Mouse (Mus musculus): ENCODE data around the gene Traip. TPM values are rescaled to one million over a fixed set of nuclear protein-coding genes. Genes with fewer than 3 reads are reported as not detected.

The Traip gene
- polyA plus RNA-seq, 1 experiment from 2014 or later = 23.9 TPM

GRCm38 (mm10) chr9:107983421-107983890 is 33.5 kb downstream of the Traip start:
- 19% methylated on average over 4 of the region's 4 CpGs for WGBS
- ATAC-seq (replicated peaks; ENCODE audit: low FRiP score, low TSS enrichment, low read depth) (peak; percentile 44), DNase-seq (ENCODE audit: low spot score) (peak; percentile 79)
- H3K36me3 ChIP-seq (ENCODE audit: control insufficient read depth, insufficient read depth, low read length) = 0 out of 2 replicates have a peak, but pooled peaks cover 5% of the 10 kb centered on the region
- H3K4me2 ChIP-seq (ENCODE audit: low read length) = peak overlapping the region; percentile 65
- H3K9ac ChIP-seq (ENCODE audit: low read length) = peak overlapping the region; percentile 74
- H3K4me1 ChIP-seq (replicated peaks; ENCODE audit: control insufficient read depth, insufficient read depth, low read length) = peaks cover 30% of the 10 kb centered on the region
- no peaks in the 10 kb centered on the region for H3K27me3 ChIP-seq (replicated peaks; ENCODE audit: control insufficient read depth, insufficient read depth, low read length)
- H3K27ac ChIP-seq (ENCODE audit: low read depth) = peak overlapping the region; percentile 100
- no peaks in the 10 kb centered on the region for H3K9me3 ChIP-seq (ENCODE audit: control insufficient read depth, low read length)
- peak overlapping the region; percentile 80 for H3K4me3 ChIP-seq (ENCODE audit: low read depth, low read length)

- Histone ChIP-seq H3K27ac (ENCODE audit: low read depth) (peak overlapping the region; percentile 100), H3K4me2 (ENCODE audit: low read length) (peak overlapping the region; percentile 65), H3K27me3 (replicated peaks; ENCODE audit: control insufficient read depth, insufficient read depth, low read length) (no peaks in the 10 kb centered on the region), H3K9ac (ENCODE audit: low read length) (peak overlapping the region; percentile 74), H3K36me3 (ENCODE audit: control insufficient read depth, insufficient read depth, low read length) (0 out of 2 replicates have a peak, but pooled peaks cover 5% of the 10 kb centered on the region), H3K4me3 (ENCODE audit: low read depth, low read length) (peak overlapping the region; percentile 80), H3K4me1 (replicated peaks; ENCODE audit: control insufficient read depth, insufficient read depth, low read length) (peaks cover 30% of the 10 kb centered on the region), H3K9me3 (ENCODE audit: control insufficient read depth, low read length) (no peaks in the 10 kb centered on the region)
- DNase-seq (ENCODE audit: low spot score) (no peak), ATAC-seq (replicated peaks; ENCODE audit: low FRiP score, low TSS enrichment, low read depth) (no peak)
- WGBS = 38% methylated on average over 19 of the region's 19 CpGs
Observed at GRCm38 (mm10) chr9:107984052-107984753, 34.3 kb downstream of the Traip start.

GRCm38 (mm10) chr9:107984754-107985055 is 34.8 kb downstream of the Traip start:
- Histone ChIP-seq H3K4me2 (ENCODE audit: low read length) (peak overlapping the region; percentile 65), H3K36me3 (ENCODE audit: control insufficient read depth, insufficient read depth, low read length) (0 out of 2 replicates have a peak, but pooled peaks cover 5% of the 10 kb centered on the region), H3K27me3 (replicated peaks; ENCODE audit: control insufficient read depth, insufficient read depth, low read length) (no peaks in the 10 kb centered on the region), H3K4me3 (ENCODE audit: low read depth, low read length) (peak overlapping the region; percentile 80), H3K4me1 (replicated peaks; ENCODE audit: control insufficient read depth, insufficient read depth, low read length) (peaks cover 30% of the 10 kb centered on the region), H3K9me3 (ENCODE audit: control insufficient read depth, low read length) (no peaks in the 10 kb centered on the region), H3K27ac (ENCODE audit: low read depth) (peak overlapping the region; percentile 100), H3K9ac (ENCODE audit: low read length) (peak overlapping the region; percentile 74)
- no peak for DNase-seq (ENCODE audit: low spot score)
- no peak for ATAC-seq (replicated peaks; ENCODE audit: low FRiP score, low TSS enrichment, low read depth)
- 38% methylated on average over 9 of the region's 9 CpGs for WGBS

- H3K4me1 ChIP-seq (replicated peaks; ENCODE audit: control insufficient read depth, insufficient read depth, low read length) = peaks cover 26% of the 10 kb centered on the region
- no peaks in the 10 kb centered on the region for H3K9me3 ChIP-seq (ENCODE audit: control insufficient read depth, low read length)
- H3K27me3 ChIP-seq (replicated peaks; ENCODE audit: control insufficient read depth, insufficient read depth, low read length) = no peaks in the 10 kb centered on the region
- peak within 1 kb of the TSS; percentile 65 for H3K4me2 ChIP-seq (ENCODE audit: low read length)
- DNase-seq (ENCODE audit: low spot score) (peak; percentile 91), ATAC-seq (replicated peaks; ENCODE audit: low FRiP score, low TSS enrichment, low read depth) (peak; percentile 73)
- H3K27ac ChIP-seq (ENCODE audit: low read depth) = peak within 1 kb of the TSS; percentile 100
- 0 out of 2 replicates have a peak, but pooled peaks cover 5% of the 10 kb centered on the region for H3K36me3 ChIP-seq (ENCODE audit: control insufficient read depth, insufficient read depth, low read length)
- H3K4me3 ChIP-seq (ENCODE audit: low read depth, low read length) = peak within 1 kb of the TSS; percentile 80
- H3K9ac ChIP-seq (ENCODE audit: low read length) = peak within 1 kb of the TSS; percentile 74
- 1% methylated on average over 57 of the region's 58 CpGs for WGBS
Observed at GRCm38 (mm10) chr9:107985131-107986119, 35.5 kb downstream of the Traip start, which contains the start of gene Inka1. Inka1 (minus strand) TSS chr9:107985879.

GRCm38 (mm10) chr9:107986376-107986775 is 36.4 kb downstream of the Traip start:
- peak overlapping the region; percentile 65 for H3K4me2 ChIP-seq (ENCODE audit: low read length)
- peak overlapping the region; percentile 100 for H3K27ac ChIP-seq (ENCODE audit: low read depth)
- H3K4me3 ChIP-seq (ENCODE audit: low read depth, low read length) = peak overlapping the region; percentile 80
- H3K9ac ChIP-seq (ENCODE audit: low read length) = no peak overlapping the region
- 5% methylated on average over 18 of the region's 18 CpGs for WGBS
- ATAC-seq (replicated peaks; ENCODE audit: low FRiP score, low TSS enrichment, low read depth) (peak; percentile 45; the same call in 1 of the 2 replicates), DNase-seq (ENCODE audit: low spot score) (peak; percentile 90)
- H3K4me1 ChIP-seq (replicated peaks; ENCODE audit: control insufficient read depth, insufficient read depth, low read length) = peaks cover 17% of the 10 kb centered on the region
- no peaks in the 10 kb centered on the region for H3K9me3 ChIP-seq (ENCODE audit: control insufficient read depth, low read length)
- H3K36me3 ChIP-seq (ENCODE audit: control insufficient read depth, insufficient read depth, low read length) = 0 out of 2 replicates have a peak, but pooled peaks cover 5% of the 10 kb centered on the region
- no peaks in the 10 kb centered on the region for H3K27me3 ChIP-seq (replicated peaks; ENCODE audit: control insufficient read depth, insufficient read depth, low read length)

- Histone ChIP-seq H3K9me3 (ENCODE audit: control insufficient read depth, low read length) (no peaks in the 10 kb centered on the region), H3K27me3 (replicated peaks; ENCODE audit: control insufficient read depth, insufficient read depth, low read length) (no peaks in the 10 kb centered on the region), H3K36me3 (ENCODE audit: control insufficient read depth, insufficient read depth, low read length) (0 out of 2 replicates have a peak, but pooled peaks cover 5% of the 10 kb centered on the region), H3K4me1 (replicated peaks; ENCODE audit: control insufficient read depth, insufficient read depth, low read length) (peaks cover 5% of the 10 kb centered on the region; the same call in 1 of the 2 replicates), H3K9ac (ENCODE audit: low read length) (no peak overlapping the region), H3K4me3 (ENCODE audit: low read depth, low read length) (no peak overlapping the region), H3K27ac (ENCODE audit: low read depth) (no peak overlapping the region), H3K4me2 (ENCODE audit: low read length) (no peak overlapping the region)
- ATAC-seq (replicated peaks; ENCODE audit: low FRiP score, low TSS enrichment, low read depth) (no peak), DNase-seq (ENCODE audit: low spot score) (no peak)
- 75% methylated on average over 3 of the region's 3 CpGs for WGBS
Observed at GRCm38 (mm10) chr9:107987950-107988349, 38.0 kb downstream of the Traip start.

GRCm38 (mm10) chr9:107992197-107992596 is 42.3 kb downstream of the Traip start, which contains the start of gene Cdhr4:
Cdhr4 (plus strand) TSS chr9:107992497.
- ATAC-seq (replicated peaks; ENCODE audit: low FRiP score, low TSS enrichment, low read depth) (no peak), DNase-seq (ENCODE audit: low spot score) (no peak)
- Histone ChIP-seq H3K9ac (ENCODE audit: low read length) (no peak within 1 kb of the TSS), H3K27ac (ENCODE audit: low read depth) (no peak within 1 kb of the TSS), H3K9me3 (ENCODE audit: control insufficient read depth, low read length) (no peaks in the 10 kb centered on the region), H3K36me3 (ENCODE audit: control insufficient read depth, insufficient read depth, low read length) (no peaks in the 10 kb centered on the region), H3K27me3 (replicated peaks; ENCODE audit: control insufficient read depth, insufficient read depth, low read length) (no peaks in the 10 kb centered on the region), H3K4me3 (ENCODE audit: low read depth, low read length) (no peak within 1 kb of the TSS), H3K4me1 (replicated peaks; ENCODE audit: control insufficient read depth, insufficient read depth, low read length) (no peaks in the 10 kb centered on the region), H3K4me2 (ENCODE audit: low read length) (no peak within 1 kb of the TSS)
- WGBS = 60% methylated on average over 2 of the region's 2 CpGs

GRCm38 (mm10) chr9:107993013-107993412 is 43.1 kb downstream of the Traip start:
- Histone ChIP-seq H3K4me3 (ENCODE audit: low read depth, low read length) (no peak overlapping the region), H3K27ac (ENCODE audit: low read depth) (no peak overlapping the region), H3K4me1 (replicated peaks; ENCODE audit: control insufficient read depth, insufficient read depth, low read length) (no peaks in the 10 kb centered on the region), H3K9ac (ENCODE audit: low read length) (no peak overlapping the region), H3K27me3 (replicated peaks; ENCODE audit: control insufficient read depth, insufficient read depth, low read length) (no peaks in the 10 kb centered on the region), H3K4me2 (ENCODE audit: low read length) (no peak overlapping the region), H3K36me3 (ENCODE audit: control insufficient read depth, insufficient read depth, low read length) (no peaks in the 10 kb centered on the region), H3K9me3 (ENCODE audit: control insufficient read depth, low read length) (no peaks in the 10 kb centered on the region)
- DNase-seq (ENCODE audit: low spot score) (no peak), ATAC-seq (replicated peaks; ENCODE audit: low FRiP score, low TSS enrichment, low read depth) (no peak)
- 91% methylated on average over 11 of the region's 11 CpGs for WGBS
